Mouse (Mus musculus): ENCODE results near the gene Ppp1r26. TPM values are rescaled to one million over a fixed set of nuclear protein-coding genes. Genes with fewer than 3 reads are reported as not detected.

Ppp1r26 gene
- total RNA-seq, 2 experiments from 2014 or later, result 4.5 to 5.1 TPM

GRCm38 (mm10) chr2:28495801-28496595 lies 49.4 kb downstream of the Ppp1r26 start:
- DNase-seq (ENCODE audit: low spot score in 2 of 2), result no peak

- DNase-seq (ENCODE audit: low spot score in 2 of 2), result no peak
These were observed 50.1 kb downstream of the Ppp1r26 start, which contains the start of gene Gbgt1 for GRCm38 (mm10) chr2:28496671-28497070. Gbgt1 (plus strand) TSS chr2:28496891.

- no peak for DNase-seq (ENCODE audit: low spot score in 2 of 2)
These were observed 51.0 kb downstream of the Ppp1r26 start for GRCm38 (mm10) chr2:28497561-28497960.

- no peak for DNase-seq (ENCODE audit: low spot score in 2 of 2)
These were observed 51.8 kb downstream of the Ppp1r26 start for GRCm38 (mm10) chr2:28498431-28498830.

GRCm38 (mm10) chr2:28502987-28503386 lies 56.4 kb downstream of the Ppp1r26 start:
- DNase-seq (ENCODE audit: low spot score in 2 of 2), result no peak

- peak in 1 of 2 experiments; percentile 8 for DNase-seq (ENCODE audit: low spot score in 2 of 2)
These were observed 58.1 kb downstream of the Ppp1r26 start for GRCm38 (mm10) chr2:28504676-28505075.

Other genes starting within 250 kb of the Ppp1r26 start
- gene 1700007K13Rik, start 19.5 kb downstream of the Ppp1r26 start, total RNA-seq (2021), result 1 to 10 TPM; 1.4 to 2.8 TPM
- 10 to 100 TPM; 54.4 to 63.2 TPM for gene Mrps2, start 21.3 kb downstream of the Ppp1r26 start, total RNA-seq (2021)
- 1 to 10 TPM; 4.5 to 6.3 TPM for gene Gbgt1, start 50.1 kb downstream of the Ppp1r26 start, total RNA-seq (2021)
- 1 to 10 TPM; 2.0 TPM for gene Gm10134, start 59.3 kb downstream of the Ppp1r26 start, total RNA-seq (2021)
- 10 to 100 TPM; 24.3 to 24.4 TPM for gene Ralgds, start 66.3 kb downstream of the Ppp1r26 start, total RNA-seq (2021)
- not detected for gene Cel, start 116.6 kb downstream of the Ppp1r26 start, total RNA-seq (2021)
- 10 to 100 TPM; 15.2 to 17.2 TPM for gene Gtf3c5, start 137.0 kb downstream of the Ppp1r26 start, total RNA-seq (2021)
- not detected for gene Gfi1b, start 175.2 kb downstream of the Ppp1r26 start, total RNA-seq (2021)
- gene Tsc1, start 194.4 kb downstream of the Ppp1r26 start, total RNA-seq (2021), result 10 to 100 TPM; 18.5 to 21.3 TPM